Mouse (Mus musculus): Measurements from ENCODE around the gene Ccni.

DNA sequence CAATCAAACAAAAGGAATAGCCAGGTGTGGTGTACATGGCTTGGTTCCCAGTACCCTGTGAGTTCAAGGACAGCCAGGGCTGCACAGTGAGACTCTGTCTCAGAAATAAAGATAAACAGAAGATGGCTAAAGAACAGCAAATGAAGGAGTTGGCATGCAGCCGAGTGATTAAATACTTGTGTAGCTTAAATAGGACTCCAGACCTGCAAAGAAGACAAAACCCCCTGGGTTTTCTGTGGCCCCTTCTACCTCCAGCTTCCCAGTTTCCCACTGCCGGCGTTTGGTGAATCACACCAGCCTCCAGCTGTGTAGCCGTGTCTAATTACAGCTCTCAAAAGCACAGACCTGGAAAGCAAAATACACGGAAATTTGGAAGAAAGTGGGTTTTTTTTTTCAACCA, 61.4 kb downstream of the Ccni start:
- TF ChIP-seq TAL1 (IDR thresholded peaks at IDR 0.05; ENCODE audit: low read length) (no peak), GATA1 (IDR thresholded peaks at IDR 0.05; ENCODE audit: low read length) (no peak)
